Mouse (Mus musculus) brain, embryonic 14.5 days (tissue): Measurements from ENCODE around the gene Fxyd2. TPM values are rescaled to one million over a fixed set of nuclear protein-coding genes. Genes with fewer than 3 reads are reported as not detected.

Experiments
- DNase-seq: peaks from one replicate; pipeline ENCODE4 v3.0.0-alpha.2; 2011; ENCODE audit warnings: low read depth
- CTCF ChIP-seq: fragments of 200-500 bp; IDR thresholded peaks from 2 replicates; pipeline ENCODE4 v1.5.1; 2012; ENCODE audit warnings: inconsistent platforms, mild to moderate bottlenecking, moderate library complexity, borderline replicate concordance; ENCODE audit not compliant: insufficient read depth, insufficient read length; ENCODE audit errors: extremely low read depth
- POLR2A ChIP-seq: fragments of 200-500 bp; IDR thresholded peaks from 2 replicates; pipeline ENCODE4 v1.6.1; 2012; ENCODE audit warnings: mild to moderate bottlenecking, inconsistent platforms, borderline replicate concordance; ENCODE audit not compliant: poor library complexity, insufficient read depth, insufficient read length, severe bottlenecking; ENCODE audit errors: extremely low read depth
- polyA plus RNA-seq: library from polyadenylated mRNA; depleted of rRNA; stranded (reverse); fragments of >200 nt; gene quantifications from 2 replicates; pipeline ENCODE4 v1.2.3, GENCODE M21; 2012

Fxyd2 gene
- polyA plus RNA-seq, 1 experiment = 8.4 TPM

DNA sequence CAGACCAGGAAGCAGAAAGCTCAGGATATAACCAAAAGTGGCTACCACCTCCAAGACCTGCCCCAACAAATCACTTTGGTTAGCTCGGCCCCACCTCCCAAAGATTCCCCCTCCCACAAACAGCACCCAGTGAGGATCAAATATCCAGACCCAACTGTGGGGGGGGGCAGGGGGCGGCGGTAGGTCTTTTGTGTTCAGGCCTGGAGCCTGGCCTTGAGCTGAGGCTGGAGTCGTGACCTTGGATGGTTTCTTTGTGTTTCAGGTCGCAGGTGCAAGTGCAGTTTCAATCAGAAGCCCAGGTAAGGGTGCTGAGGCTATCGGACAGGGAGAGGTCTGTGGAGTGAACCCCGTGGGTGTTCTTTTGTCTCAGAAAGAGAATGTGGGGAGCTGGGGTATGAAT is 8.2 kb upstream of the Fxyd2 start:
- no peak for TF ChIP-seq CTCF
- TF ChIP-seq POLR2A = no peak
- DNase-seq = no peak

DNA sequence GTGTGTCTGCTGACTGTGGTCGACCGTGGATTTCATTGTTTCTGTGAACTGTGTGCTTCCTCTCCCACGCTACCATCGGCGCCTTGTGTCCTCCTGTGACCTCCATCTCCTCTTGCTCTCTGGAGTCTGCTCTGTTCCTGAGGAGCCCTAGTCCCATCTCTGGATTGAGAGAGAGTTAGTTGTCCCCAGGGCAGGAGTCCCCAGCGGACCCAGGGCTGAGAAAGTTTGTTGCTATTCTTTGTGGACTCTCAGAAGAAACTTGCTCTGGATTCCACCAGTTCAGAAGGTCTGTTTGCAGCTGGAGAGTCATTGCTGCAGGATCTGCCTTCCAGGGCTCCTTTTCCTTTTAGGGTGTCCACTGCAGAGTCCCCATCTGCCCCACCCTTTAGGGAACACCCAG is 4.3 kb upstream of the Fxyd2 start:
- DNase-seq = no peak

DNA sequence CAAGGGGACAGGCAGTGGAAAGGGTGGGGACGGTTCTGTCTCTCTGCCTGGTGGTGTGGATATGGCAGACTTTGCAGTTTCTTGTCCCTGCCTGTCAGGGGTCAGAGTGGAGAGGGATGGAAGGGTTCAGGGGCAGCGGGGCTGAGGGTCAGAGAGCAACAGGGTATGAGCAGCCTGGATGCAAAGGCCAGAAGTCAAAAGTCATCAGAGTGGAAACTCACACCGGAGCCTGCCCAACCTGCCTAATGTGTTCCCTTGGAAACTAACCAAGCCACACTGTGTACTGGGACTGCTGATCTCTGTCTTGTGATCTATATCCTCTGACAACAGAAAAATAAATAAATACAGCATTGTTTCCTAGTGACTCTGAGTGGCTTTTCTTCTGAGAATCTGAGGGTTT is 3.7 kb upstream of the Fxyd2 start:
- no peak for TF ChIP-seq CTCF
- TF ChIP-seq POLR2A = no peak
- no peak for DNase-seq

More for the DNA sequence above, 4.3 kb upstream of the Fxyd2 start:
- TF ChIP-seq CTCF (no peak), POLR2A (no peak)

DNA sequence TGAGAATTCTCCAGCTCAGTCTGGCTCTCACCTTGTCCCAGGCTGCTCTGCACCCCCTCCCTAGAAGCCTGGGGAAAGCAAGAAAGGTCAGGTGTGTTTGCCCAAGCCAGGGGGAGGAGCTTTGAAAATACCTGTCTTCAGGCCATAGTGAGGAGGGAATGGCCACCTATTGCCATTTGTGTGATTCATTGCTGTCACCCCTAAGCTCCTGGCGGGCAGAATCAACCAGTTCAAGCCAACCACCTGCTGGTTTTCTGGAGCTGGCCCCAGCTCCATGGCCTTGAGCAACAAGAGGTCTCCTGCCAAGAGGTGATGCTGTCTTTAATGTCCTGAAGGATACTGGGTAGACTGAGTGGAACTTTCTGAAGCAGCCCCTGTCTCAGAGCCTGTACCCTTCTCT is 1.1 kb upstream of the Fxyd2 start:
- TF ChIP-seq POLR2A (no peak), CTCF (no peak)
- DNase-seq = no peak

DNA sequence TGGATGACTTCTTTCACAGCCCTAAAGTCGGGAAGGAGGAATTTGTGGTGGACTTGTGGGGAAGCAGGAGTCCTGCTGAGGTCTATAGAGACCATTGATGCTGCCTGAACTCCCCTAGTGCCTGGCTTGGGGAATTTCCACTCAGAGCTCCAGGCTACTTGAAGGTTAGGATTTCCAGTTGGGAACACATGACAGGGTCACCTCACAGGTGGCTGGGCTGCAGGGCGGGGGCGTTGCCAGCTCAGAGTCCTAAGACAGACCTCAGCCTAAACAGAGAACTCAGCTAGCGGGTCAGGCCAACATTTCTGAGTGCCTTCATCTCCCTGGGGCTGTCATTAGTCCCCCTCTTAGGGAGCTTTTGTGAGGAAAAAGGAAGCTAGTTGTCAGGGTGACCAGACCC is 2.4 kb downstream of the Fxyd2 start:
- DNase-seq = no peak
- TF ChIP-seq POLR2A (no peak), CTCF (no peak)

GRCm38 (mm10) chr9:45402957-45403356 is 3.5 kb downstream of the Fxyd2 start:
- no peak for DNase-seq
- TF ChIP-seq CTCF (no peak), POLR2A (no peak)

DNA sequence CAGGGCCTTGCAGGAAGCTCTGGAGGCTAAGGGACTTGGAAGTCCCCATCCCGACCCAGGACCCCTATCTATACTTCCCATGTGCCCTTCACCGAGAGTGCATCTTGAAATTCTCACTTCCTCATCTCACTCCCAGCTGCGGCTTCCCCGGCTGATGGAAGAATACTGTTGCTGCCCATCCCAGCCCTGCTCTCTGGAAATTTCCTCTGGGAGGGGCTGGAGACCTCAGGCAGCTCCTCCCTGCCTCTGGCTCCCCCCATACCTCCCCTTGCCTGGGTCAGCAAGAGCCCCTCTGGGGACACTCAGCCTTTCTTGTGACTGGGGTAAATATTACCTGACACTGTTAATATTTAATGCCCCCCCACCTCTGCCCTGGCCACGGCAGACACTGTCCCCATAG is 6.2 kb downstream of the Fxyd2 start:
- no peak for DNase-seq
- TF ChIP-seq CTCF = no peak
- no peak for TF ChIP-seq POLR2A

DNA sequence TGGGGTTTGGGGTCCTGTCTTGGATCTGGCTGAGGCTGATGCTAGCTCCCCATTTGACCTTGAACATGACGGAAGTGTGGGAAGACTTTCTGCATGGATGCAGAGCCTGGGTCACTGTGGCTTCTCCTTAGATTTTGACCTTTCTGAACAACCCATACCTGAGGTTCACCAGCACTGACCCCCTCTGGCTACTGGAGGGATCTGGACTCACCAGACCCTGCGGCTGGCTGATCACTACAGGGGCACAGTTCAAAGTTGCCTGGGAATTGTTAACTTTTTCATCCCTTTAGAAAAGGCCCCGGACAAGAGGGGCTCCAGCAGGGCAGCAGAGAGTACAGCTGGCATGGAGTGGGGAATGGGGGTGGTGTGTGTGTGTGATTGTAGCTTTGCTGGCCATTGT is 7.3 kb downstream of the Fxyd2 start:
- no peak for DNase-seq
- TF ChIP-seq CTCF = no peak
- TF ChIP-seq POLR2A = no peak

DNA sequence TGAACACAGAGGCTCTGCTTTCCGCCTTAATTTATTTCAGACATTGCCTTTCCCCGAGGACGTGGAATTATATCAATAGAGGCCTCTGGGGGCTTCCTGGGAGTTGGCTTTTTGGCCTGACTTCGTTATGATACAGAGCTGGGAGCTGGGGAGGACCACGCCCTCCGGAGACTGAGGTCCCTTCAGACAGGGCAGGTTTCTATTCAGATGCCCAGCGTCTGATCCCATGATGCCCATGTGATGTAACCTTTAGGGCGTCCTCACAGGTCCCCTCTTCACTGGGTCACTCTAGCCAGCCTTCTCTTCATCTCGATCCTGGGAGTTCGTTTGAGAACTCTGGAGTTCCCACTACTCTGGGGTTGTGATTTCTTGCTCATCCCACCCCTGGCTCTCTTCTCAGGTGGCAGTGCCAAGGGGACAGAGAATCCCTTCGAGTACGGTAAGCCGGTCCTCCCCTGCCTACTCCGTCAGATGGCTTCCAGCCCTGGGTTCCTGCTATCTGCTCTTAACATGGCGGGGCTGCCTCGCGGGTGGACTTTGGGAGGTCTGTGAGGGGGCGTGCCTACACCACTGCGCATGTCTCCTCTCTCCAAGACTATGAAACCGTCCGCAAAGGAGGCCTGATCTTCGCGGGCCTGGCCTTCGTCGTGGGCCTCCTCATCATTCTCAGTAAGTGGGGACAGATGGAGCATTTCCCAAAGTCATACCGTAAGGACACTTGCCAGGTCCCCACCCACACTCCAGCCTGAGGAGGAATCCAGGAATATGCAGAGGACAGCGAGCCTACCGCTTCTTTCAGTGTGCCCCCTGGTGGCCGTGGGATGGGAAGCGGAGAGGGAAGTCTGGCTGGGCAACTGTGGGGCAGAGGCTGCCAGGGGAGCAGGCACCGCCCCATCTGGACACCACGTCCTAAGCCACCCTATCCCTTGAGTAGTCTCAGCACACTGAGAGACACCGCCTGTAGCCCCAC is 8.5 kb downstream of the Fxyd2 start:
- TF ChIP-seq POLR2A (no peak), CTCF (peak; percentile 92)

DNA sequence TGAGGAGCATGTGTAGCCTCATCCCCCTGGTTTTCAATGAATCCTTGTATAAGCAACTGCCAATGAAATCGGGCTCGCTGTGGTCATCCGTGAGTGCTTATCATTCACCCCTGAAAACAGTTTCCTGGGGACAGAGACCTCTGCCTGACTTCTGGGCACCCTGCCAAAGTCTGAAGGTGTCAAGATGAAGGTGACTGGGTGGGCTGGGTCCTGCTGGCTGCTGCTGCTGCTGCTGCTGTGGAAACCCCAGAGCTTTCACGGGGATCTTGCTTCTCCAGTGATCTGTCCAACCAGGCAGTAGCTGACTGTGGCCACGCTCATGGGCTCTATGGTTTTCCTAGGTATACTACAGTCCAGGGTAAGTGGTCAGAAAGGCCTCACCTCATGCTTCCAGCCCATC is 10.7 kb downstream of the Fxyd2 start:
- no peak for DNase-seq
- no peak for TF ChIP-seq CTCF
- TF ChIP-seq POLR2A = no peak

More for the DNA sequence above, 8.5 kb downstream of the Fxyd2 start:
- peak; percentile 83 for DNase-seq

- DNase-seq = no peak
These were observed 11.1 kb downstream of the Fxyd2 start for GRCm38 (mm10) chr9:45410614-45411013.

GRCm38 (mm10) chr9:45411111-45411510 is 11.6 kb downstream of the Fxyd2 start:
- no peak for DNase-seq
- TF ChIP-seq CTCF (no peak), POLR2A (no peak)

More at GRCm38 (mm10) chr9:45410614-45411013, 11.1 kb downstream of the Fxyd2 start:
- no peak for TF ChIP-seq CTCF
- TF ChIP-seq POLR2A = no peak
